Mouse (Mus musculus) kidney, postnatal 14 days (tissue): ENCODE data around the gene Fmnl1.

Experiments
- DNase-seq: peaks from one replicate; pipeline ENCODE4 v3.0.0; 2022; ENCODE audit warnings: mixed read lengths

Fmnl1 gene

DNA sequence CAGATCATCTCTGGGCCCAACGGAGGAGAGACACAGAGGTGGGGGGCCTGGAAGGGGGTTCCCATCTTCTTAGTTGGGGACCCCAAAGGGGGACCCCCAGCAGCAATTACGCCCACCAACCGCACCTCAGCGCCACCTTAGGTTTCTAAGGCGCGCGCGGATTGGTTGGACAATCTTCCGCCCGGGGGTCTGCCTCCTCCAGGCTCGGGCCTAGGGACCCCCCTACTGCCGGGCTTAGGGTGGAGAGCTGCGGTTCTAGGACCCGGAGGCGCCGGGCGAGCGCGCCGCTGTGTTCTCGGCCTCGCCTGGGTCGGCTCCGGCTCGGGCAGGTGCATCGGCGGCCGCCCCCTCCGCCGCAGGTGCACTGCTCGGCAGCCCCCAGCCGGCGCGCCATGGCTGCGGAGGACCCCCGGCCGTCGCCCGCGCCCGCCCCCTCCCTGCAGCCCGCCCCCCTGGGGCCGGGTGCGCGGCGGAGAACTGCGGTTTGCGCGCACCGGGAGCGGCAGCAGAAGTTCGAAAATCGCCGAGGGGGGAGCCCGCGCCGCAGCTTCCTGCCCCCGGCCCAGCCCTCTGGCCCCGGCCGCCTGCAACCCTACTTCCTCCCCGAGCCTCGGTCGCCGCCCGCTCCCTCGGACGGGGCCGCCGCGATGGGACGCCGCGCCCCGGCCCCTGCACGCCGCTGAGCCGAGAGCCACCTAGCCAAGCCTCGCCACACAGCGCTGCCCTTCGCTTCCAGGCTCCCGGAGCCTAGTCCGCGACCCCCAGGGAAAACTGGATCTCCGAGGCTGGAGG, at the start of gene Fmnl1:
Fmnl1 (plus strand) TSS at position 614 of the 792 bp plus-strand sequence.
- DNase-seq, result peak; percentile 64

GRCm38 (mm10) chr11:103131701-103132575, 39.0 kb upstream of the Fmnl1 start, which contains the start of gene Hexim2:
Gene Hexim2 (plus strand): TSS chr11:103132429.
- peak; percentile 71 for DNase-seq

GRCm38 (mm10) chr11:103132576-103133455, 38.1 kb upstream of the Fmnl1 start:
- DNase-seq, result peak; percentile 100

- no peak for DNase-seq
These were observed 37.3 kb upstream of the Fmnl1 start for GRCm38 (mm10) chr11:103133456-103134185.

- no peak for DNase-seq
These were observed 36.7 kb upstream of the Fmnl1 start for GRCm38 (mm10) chr11:103134221-103134620.

- no peak for DNase-seq
These were observed 34.8 kb upstream of the Fmnl1 start for GRCm38 (mm10) chr11:103136039-103136577.

- no peak for DNase-seq
These were observed 30.8 kb upstream of the Fmnl1 start for GRCm38 (mm10) chr11:103139951-103140762.

GRCm38 (mm10) chr11:103140763-103141100, 30.2 kb upstream of the Fmnl1 start:
- no peak for DNase-seq

DNA sequence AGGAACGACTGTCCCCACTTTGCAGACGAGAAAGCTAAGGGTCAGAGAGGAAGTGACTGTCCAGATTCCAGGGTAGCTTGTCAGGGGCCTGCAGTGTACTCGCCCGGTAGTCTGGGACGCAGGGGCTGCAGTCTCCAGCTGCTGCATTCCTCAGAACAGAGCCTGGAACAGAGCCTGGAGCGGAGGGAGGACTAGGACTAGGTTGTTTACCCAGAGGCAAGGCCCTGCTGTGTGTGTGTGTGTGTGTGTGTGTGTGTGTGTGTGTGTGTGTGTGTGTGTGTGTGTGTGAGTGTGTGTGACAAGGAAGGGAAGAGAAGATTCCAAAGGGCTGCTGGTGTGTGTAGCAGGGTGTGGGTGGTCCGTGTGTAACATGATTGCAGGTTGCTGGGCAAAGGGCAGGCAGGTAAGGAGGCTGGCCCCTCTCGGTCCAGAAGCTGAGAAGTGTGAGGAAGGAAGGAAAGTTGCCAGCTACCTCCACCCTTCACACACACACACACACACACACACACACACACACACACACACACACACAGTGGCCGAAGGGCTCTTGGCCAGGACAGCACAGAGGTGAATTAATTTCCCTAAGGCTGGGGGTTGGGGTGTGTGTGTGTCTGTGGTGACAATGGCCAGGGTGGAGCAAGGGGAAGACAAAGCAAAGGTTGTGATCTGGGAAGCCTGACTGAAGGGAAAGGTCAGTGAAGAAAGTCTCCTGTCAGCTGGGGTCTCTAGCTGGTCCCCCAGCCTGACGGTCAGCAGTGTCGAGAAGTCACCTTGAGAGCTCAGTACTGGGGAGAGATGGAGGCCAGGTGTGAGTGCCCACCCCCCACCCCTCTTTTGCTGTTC, 29.6 kb upstream of the Fmnl1 start:
- DNase-seq, result peak; percentile 89

- peak; percentile 53 for DNase-seq
These were observed 29.0 kb upstream of the Fmnl1 start for GRCm38 (mm10) chr11:103141944-103142255.

- peak; percentile 87 for DNase-seq
These were observed 28.3 kb upstream of the Fmnl1 start for GRCm38 (mm10) chr11:103142441-103143182.

DNA sequence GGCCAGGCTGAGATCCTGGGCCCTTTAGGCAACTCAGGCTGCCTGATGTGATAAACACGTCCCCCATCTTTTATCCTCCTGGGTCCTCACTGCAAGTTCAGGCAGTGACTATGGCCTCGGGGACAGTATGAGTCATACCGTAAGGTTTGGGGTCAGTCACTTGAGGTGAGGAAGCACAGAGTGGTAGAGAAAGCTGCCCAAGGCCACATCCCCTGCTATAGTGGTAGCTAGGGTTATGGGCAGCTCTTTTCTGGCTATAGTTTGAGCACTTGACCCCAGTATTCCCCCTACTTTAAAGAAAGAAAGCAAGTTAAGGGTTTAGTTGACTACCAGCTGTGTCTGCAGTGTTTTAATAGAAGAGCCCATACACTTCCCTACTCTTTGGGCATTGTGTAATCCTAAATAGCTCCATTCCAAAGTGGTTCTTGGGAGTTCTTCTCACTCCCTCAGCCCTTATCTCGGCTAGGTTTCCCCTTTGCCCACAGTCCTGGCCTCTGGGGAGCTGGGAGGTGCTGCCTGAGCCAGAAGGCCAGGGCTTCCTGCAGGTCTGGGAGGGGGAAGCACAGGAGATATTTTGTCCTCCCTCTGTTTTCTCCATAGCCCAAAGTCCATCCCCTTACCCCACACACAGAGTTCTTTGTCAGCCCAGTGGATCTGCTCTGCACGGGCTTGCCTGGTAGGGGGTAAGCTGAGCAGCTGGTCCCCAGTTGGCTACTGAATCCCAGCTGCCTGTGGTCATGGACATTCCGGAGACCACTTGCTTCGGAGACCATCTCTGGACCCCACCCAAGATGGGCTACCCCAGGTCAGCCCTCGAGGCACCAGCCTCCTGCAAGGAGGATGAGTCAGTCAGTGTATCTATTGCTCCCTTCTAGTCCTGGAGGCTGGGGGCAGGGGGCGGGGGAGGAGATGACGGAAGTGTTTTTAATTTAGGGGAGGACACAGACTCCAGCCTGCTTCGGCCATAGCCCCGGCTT, 26.3 kb upstream of the Fmnl1 start:
- DNase-seq, result peak; percentile 27

GRCm38 (mm10) chr11:103146386-103146785, 24.5 kb upstream of the Fmnl1 start:
- no peak for DNase-seq

- DNase-seq, result peak; percentile 70
These were observed 23.1 kb upstream of the Fmnl1 start for GRCm38 (mm10) chr11:103147766-103148165.

DNA sequence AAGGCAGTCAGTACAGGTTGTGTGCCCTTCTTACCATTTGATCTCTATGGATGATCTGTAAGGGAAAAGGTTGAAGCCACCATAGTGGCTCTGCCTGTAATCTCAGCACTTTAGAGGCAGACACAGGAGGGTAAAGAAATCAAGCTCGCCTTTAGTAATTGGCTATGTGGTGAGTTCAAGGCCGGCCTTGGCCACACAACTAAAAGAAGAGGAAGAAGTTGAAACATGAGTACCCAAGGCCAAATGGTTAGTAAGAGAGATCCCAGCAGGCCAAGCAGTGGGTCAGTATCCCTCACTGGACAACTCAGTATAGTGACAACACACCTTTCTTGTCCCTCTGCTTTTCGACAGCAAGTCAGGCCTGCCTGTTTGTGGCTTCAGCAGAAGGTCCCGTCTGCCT, 21.1 kb upstream of the Fmnl1 start:
- no peak for DNase-seq

GRCm38 (mm10) chr11:103158621-103159478, 12.1 kb upstream of the Fmnl1 start:
- DNase-seq, result peak; percentile 97

DNA sequence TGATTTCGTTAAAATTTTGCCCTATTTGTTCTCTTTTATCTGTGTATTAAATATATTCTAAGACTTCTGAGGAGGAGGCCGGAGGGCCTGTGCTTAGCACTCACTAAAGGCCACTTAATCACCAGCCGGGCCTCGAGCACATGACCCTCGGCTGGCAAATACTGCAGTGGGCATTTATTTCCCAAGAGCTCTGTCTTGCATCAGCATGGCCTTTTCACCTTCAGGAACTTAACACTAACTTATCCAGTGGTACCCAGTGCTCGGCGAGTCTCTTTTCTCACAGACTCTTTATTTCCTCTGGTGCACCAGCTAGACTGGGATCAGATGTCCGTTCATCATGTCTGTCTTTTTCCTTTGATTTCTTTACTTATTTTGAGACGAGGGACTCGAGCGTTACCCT, 10.2 kb upstream of the Fmnl1 start:
- DNase-seq, result no peak
